Mouse (Mus musculus) heart, postnatal 0 days (tissue): ENCODE data around the gene Pde4d. TPM values are rescaled to one million over a fixed set of nuclear protein-coding genes. Genes with fewer than 3 reads are reported as not detected.

Experiments
- ATAC-seq: fragments of 200-750 bp; cut with Nextera tagmentation; 2 replicates; pipeline ENCODE4 v1.8.0; 2017; ENCODE audit warnings: low read depth, moderate number of reproducible peaks, moderate library complexity; ENCODE audit not compliant: insufficient read depth
- DNase-seq: peaks from one replicate; pipeline ENCODE4 v3.0.0-alpha.2; 2016; ENCODE audit warnings: low spot score
- H3K27ac ChIP-seq: fragments of 300-500 bp; sonication (generic); 2 replicates; pipeline ENCODE4 v1.5.1; 2014; ENCODE audit warnings: low read depth, mild to moderate bottlenecking
- H3K27me3 ChIP-seq: fragments of 300-500 bp; sonication (generic); 2 replicates; pipeline ENCODE4 v1.6.1; 2014; ENCODE audit warnings: low read length, mixed read lengths; ENCODE audit not compliant: control insufficient read depth, insufficient read depth
- H3K36me3 ChIP-seq: fragments of 300-500 bp; sonication (generic); replicated peaks from 2 replicates; pipeline ENCODE4 v1.6.1; 2014; ENCODE audit warnings: low read length, mixed read lengths; ENCODE audit not compliant: control insufficient read depth, insufficient read depth
- H3K4me1 ChIP-seq: fragments of 300-500 bp; sonication (generic); 2 replicates; pipeline ENCODE4 v1.6.1; 2014; ENCODE audit warnings: antibody characterized with exemption; ENCODE audit not compliant: control insufficient read depth, insufficient read depth
- H3K4me2 ChIP-seq: fragments of 300-500 bp; sonication (generic); 2 replicates; pipeline ENCODE4 v1.6.1; 2014; ENCODE audit warnings: low read depth, mild to moderate bottlenecking, low read length, moderate library complexity
- H3K4me3 ChIP-seq: fragments of 300-500 bp; sonication (generic); 2 replicates; pipeline ENCODE4 v1.5.1; 2014; ENCODE audit warnings: low read depth, low read length
- H3K9ac ChIP-seq: fragments of 300-500 bp; sonication (generic); replicated peaks from 2 replicates; pipeline ENCODE4 v1.6.1; 2014; ENCODE audit warnings: low read depth, low read length, mixed read lengths
- H3K9me3 ChIP-seq: fragments of 300-500 bp; sonication (generic); replicated peaks from 2 replicates; pipeline ENCODE4 v1.6.1; 2016; ENCODE audit warnings: low read length; ENCODE audit not compliant: control insufficient read depth
- CTCF ChIP-seq: IDR thresholded peaks from 2 replicates; pipeline ENCODE4 v1.5.1; 2016; ENCODE audit warnings: antibody characterized with exemption, control low read depth, low read depth
- EP300 ChIP-seq: IDR thresholded peaks from 2 replicates; pipeline ENCODE4 v1.6.1; 2016; ENCODE audit warnings: antibody characterized with exemption, low read depth
- WGBS: fragments of 180-500 bp; shearing (Covaris S2); extraction: QIAGEN DNeasy Blood & Tissue Kit; methylation state at CpG from one replicate; pipeline ENCODE4 v1.1.7; 2014; 5-methylcytosine and 5-hydroxymethylcytosine counted together
- polyA plus RNA-seq: library from polyadenylated mRNA; unstranded; fragments of >200 nt; fragmentation: Nextera tagmentation; extraction: Ambion mirVana; gene quantifications from 2 replicates; pipeline ENCODE4 v1.2.1, GENCODE M21; 2015
- total RNA-seq: library from RNA; depleted of rRNA; stranded (reverse); fragments of >200 nt; gene quantifications from 2 replicates; pipeline ENCODE4 v1.2.3, GENCODE M21; 2014; ENCODE audit warnings: low replicate concordance

Gene Pde4d
- total and polyA plus RNA-seq, 2 experiments from 2014 or later, result 21.9 to 58.0 TPM

- Histone ChIP-seq H3K9ac (no peak overlapping the region), H3K36me3 (peaks cover 76% of the 10 kb centered on the region), H3K4me1 (no peaks in the 10 kb centered on the region), H3K4me3 (no peak overlapping the region), H3K4me2 (no peak overlapping the region), H3K27me3 (no peaks in the 10 kb centered on the region), H3K27ac (no peak overlapping the region), H3K9me3 (no peaks in the 10 kb centered on the region)
- ATAC-seq (no peak), DNase-seq (no peak)
- TF ChIP-seq CTCF (no peak), EP300 (no peak)
- 94% methylated on average over 7 of the region's 7 CpGs for WGBS
These were observed 1495.2 kb downstream of the Pde4d start for GRCm38 (mm10) chr13:109944822-109945551.

- Histone ChIP-seq H3K4me1 (no peaks in the 10 kb centered on the region), H3K9ac (no peak overlapping the region), H3K36me3 (peaks cover 81% of the 10 kb centered on the region), H3K27ac (no peak overlapping the region), H3K4me3 (no peak overlapping the region), H3K4me2 (no peak overlapping the region), H3K27me3 (no peaks in the 10 kb centered on the region), H3K9me3 (no peaks in the 10 kb centered on the region)
- no peak for ATAC-seq
- WGBS, result 40% methylated on average over 14 of the region's 14 CpGs
- no peak for TF ChIP-seq EP300
- TF ChIP-seq CTCF, result no peak
- DNase-seq, result no peak
These were observed 1501.7 kb downstream of the Pde4d start for GRCm38 (mm10) chr13:109951466-109951865.

GRCm38 (mm10) chr13:109954189-109954588, 1504.4 kb downstream of the Pde4d start:
- ATAC-seq (no peak), DNase-seq (no peak)
- Histone ChIP-seq H3K27ac (no peak overlapping the region), H3K27me3 (no peaks in the 10 kb centered on the region), H3K9me3 (no peaks in the 10 kb centered on the region), H3K4me2 (no peak overlapping the region), H3K9ac (no peak overlapping the region), H3K4me1 (no peaks in the 10 kb centered on the region), H3K36me3 (peaks cover 57% of the 10 kb centered on the region), H3K4me3 (no peak overlapping the region)
- 91% methylated on average over 8 of the region's 8 CpGs for WGBS
- TF ChIP-seq EP300, result no peak
- no peak for TF ChIP-seq CTCF

GRCm38 (mm10) chr13:109957953-109958352, 1508.2 kb downstream of the Pde4d start:
- H3K27ac ChIP-seq, result no peak overlapping the region
- no peak for ATAC-seq
- TF ChIP-seq CTCF (no peak), EP300 (no peak)

GRCm38 (mm10) chr13:109982821-109983443, 1533.2 kb downstream of the Pde4d start:
- Histone ChIP-seq H3K27ac (no peak overlapping the region), H3K4me3 (no peak overlapping the region), H3K27me3 (no peaks in the 10 kb centered on the region), H3K4me2 (peak overlapping the region; percentile 4; the same call in 1 of the 2 replicates), H3K36me3 (no peaks in the 10 kb centered on the region), H3K9me3 (no peaks in the 10 kb centered on the region), H3K4me1 (peaks cover 13% of the 10 kb centered on the region; the same call in 1 of the 2 replicates), H3K9ac (no peak overlapping the region)
- DNase-seq (no peak), ATAC-seq (no peak)
- WGBS, result 47% methylated on average over 10 of the region's 10 CpGs
- TF ChIP-seq CTCF (no peak), EP300 (no peak)

More at GRCm38 (mm10) chr13:109957953-109958352, 1508.2 kb downstream of the Pde4d start:
- no peaks in the 10 kb centered on the region for H3K4me1 ChIP-seq
- H3K9me3 ChIP-seq, result no peaks in the 10 kb centered on the region
- H3K27me3 ChIP-seq, result no peaks in the 10 kb centered on the region
- 44% methylated on average over 4 of the region's 4 CpGs for WGBS
- H3K4me2 ChIP-seq, result no peak overlapping the region
- no peak overlapping the region for H3K4me3 ChIP-seq
- no peak overlapping the region for H3K9ac ChIP-seq
- H3K36me3 ChIP-seq, result peaks cover 21% of the 10 kb centered on the region
- DNase-seq, result no peak
